Mouse (Mus musculus) bone marrow, adult 2 months (tissue): Measurements from ENCODE around the gene Naa40.

Experiments used
- CTCF ChIP-seq: fragments of 200-500 bp; IDR thresholded peaks from 2 replicates; pipeline ENCODE4 v1.5.1; 2011; ENCODE audit warnings: low read length, control low read depth; ENCODE audit not compliant: control insufficient read depth, insufficient read depth
- POLR2A ChIP-seq: fragments of 200-500 bp; IDR thresholded peaks from 2 replicates; pipeline ENCODE4 v1.6.1; 2011; ENCODE audit warnings: low read depth, mild to moderate bottlenecking, control low read depth, low read length, borderline replicate concordance; ENCODE audit not compliant: control insufficient read depth

GRCm38 (mm10) chr19:7286563-7287315 lies 45.8 kb upstream of the Naa40 start:
- TF ChIP-seq CTCF = no peak
- no peak for TF ChIP-seq POLR2A
